Mouse (Mus musculus) frontal cortex, postnatal 36 days (tissue): ENCODE results near the gene Psmd8.
A peak's percentile ranks its signal among the peaks of the same experiment; 100 is the strongest.
"Not testable (repeated sequence)": the region's sequence is repeated elsewhere in the genome, so short reads cannot be mapped to it uniquely, and the experiment has no call there.

Source experiments
- DNase-seq, 2 experiments: peaks; one replicate each; pipeline ENCODE4 v3.0.0; 2022; ENCODE audit warnings: low spot score in 2 of 2

Gene Psmd8

GRCm38 (mm10) chr7:29180077-29180853 lies at the start of gene Psmd8:
Psmd8 (minus strand) TSS chr7:29180701.
- DNase-seq: peak; percentile 93 to 96

- DNase-seq: no peak
Measured at GRCm38 (mm10) chr7:29228202-29228601, 47.7 kb upstream of the Psmd8 start.

- DNase-seq: no peak
Measured at GRCm38 (mm10) chr7:29225520-29225919, 45.0 kb upstream of the Psmd8 start.

- DNase-seq: no peak
Measured at GRCm38 (mm10) chr7:29224756-29225394, 44.4 kb upstream of the Psmd8 start.

GRCm38 (mm10) chr7:29214846-29215245 lies 34.3 kb upstream of the Psmd8 start:
- DNase-seq: no peak

GRCm38 (mm10) chr7:29214236-29214635 lies 33.7 kb upstream of the Psmd8 start:
- no peak for DNase-seq

GRCm38 (mm10) chr7:29213675-29214082 lies 33.2 kb upstream of the Psmd8 start, which contains the start of gene Catsperg1:
Catsperg1 (minus strand) TSS chr7:29214035.
- DNase-seq: no peak

- not testable (repeated sequence) for DNase-seq
Measured at GRCm38 (mm10) chr7:29212775-29213560, 32.5 kb upstream of the Psmd8 start.

GRCm38 (mm10) chr7:29212199-29212765 lies 31.8 kb upstream of the Psmd8 start:
- no peak for DNase-seq

- DNase-seq: peak; percentile 38 to 39
Measured at GRCm38 (mm10) chr7:29211415-29212198, 31.1 kb upstream of the Psmd8 start.

- DNase-seq: not testable (repeated sequence)
Measured at GRCm38 (mm10) chr7:29211013-29211412, 30.5 kb upstream of the Psmd8 start.

- DNase-seq: no peak
Measured at GRCm38 (mm10) chr7:29202577-29202976, 22.1 kb upstream of the Psmd8 start.

GRCm38 (mm10) chr7:29194230-29194629 lies 13.7 kb upstream of the Psmd8 start:
- not testable (repeated sequence) for DNase-seq

GRCm38 (mm10) chr7:29181323-29181722 lies 822 bp upstream of the Psmd8 start:
- not testable (repeated sequence) for DNase-seq

GRCm38 (mm10) chr7:29180854-29181236 lies 344 bp upstream of the Psmd8 start:
- DNase-seq: no peak

- DNase-seq: no peak
Measured at GRCm38 (mm10) chr7:29179323-29179722, 1.2 kb downstream of the Psmd8 start.

GRCm38 (mm10) chr7:29178106-29178505 lies 2.4 kb downstream of the Psmd8 start:
- no peak for DNase-seq

GRCm38 (mm10) chr7:29172390-29173016 lies 8.0 kb downstream of the Psmd8 start:
- DNase-seq: no peak

- DNase-seq: no peak
Measured at GRCm38 (mm10) chr7:29171562-29172097, 8.9 kb downstream of the Psmd8 start.
